Mouse (Mus musculus): ENCODE measurements around the gene Bri3bp. TPM values are rescaled to one million over a fixed set of nuclear protein-coding genes. Genes with fewer than 3 reads are reported as not detected.

The Bri3bp gene
- polyA plus RNA-seq, 1 experiment from 2014 or later: 36.5 TPM

DNA sequence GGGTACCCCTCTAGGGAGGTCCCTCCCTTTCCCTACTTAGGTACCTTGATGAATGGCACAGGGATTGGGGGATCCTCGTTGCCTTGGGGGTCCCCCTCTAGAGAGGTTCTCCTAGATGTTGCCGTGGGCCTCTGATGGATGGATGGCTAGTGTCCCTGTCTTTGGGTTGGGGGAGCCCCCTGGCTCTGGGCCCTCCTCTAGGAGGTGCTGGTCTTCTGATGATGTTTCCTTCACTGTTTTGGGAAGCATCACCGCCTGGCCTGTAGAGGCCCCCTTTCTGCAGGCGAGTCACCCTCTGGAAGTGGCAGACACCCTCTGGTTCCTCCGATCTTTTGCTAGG is 34.9 kb downstream of the Bri3bp start:
- peak overlapping the region; percentile 93 for H3K4me3 ChIP-seq
- H3K9ac ChIP-seq: peak overlapping the region; percentile 84
- H3K27me3 ChIP-seq: no peaks in the 10 kb centered on the region
- ATAC-seq (replicated peaks; ENCODE audit: insufficient number of reproducible peaks, insufficient read depth, low FRiP score, low read depth): peak; percentile 3; the same call in 1 of the 2 replicates
- no peaks in the 10 kb centered on the region for H3K36me3 ChIP-seq
- H3K4me1 ChIP-seq (replicated peaks): peaks cover 15% of the 10 kb centered on the region
- 19% methylated on average over 5 of the region's 5 CpGs for WGBS
- no peaks in the 10 kb centered on the region for H3K9me3 ChIP-seq (replicated peaks)
- no peak overlapping the region for H3K27ac ChIP-seq
- peak overlapping the region; percentile 98 for H3K4me2 ChIP-seq

DNA sequence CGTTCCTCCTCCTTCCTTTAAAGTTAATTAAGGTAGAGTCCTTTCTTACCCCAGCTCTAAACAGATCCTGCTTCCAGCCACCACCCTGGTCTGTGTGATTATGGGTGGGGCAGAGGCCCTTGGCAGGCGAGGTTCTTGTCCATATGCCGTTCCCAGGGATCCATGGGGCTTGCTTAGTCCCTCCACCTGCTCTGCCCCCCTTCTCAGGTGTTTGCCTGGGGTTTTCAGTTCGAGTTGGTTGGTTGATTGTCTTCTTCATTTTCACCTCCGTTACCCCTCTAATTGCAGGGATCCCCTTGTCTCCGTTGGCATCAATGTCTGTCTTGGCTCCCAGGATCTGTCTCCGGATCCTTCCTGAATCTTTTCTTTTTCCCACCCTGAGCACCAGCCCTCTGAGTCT is 35.4 kb downstream of the Bri3bp start:
- Histone ChIP-seq H3K27ac (no peak overlapping the region), H3K4me1 (replicated peaks) (peaks cover 15% of the 10 kb centered on the region), H3K9ac (no peak overlapping the region; the same call in 1 of the 2 replicates), H3K9me3 (replicated peaks) (no peaks in the 10 kb centered on the region), H3K27me3 (no peaks in the 10 kb centered on the region), H3K4me2 (peak overlapping the region; percentile 98), H3K4me3 (peak overlapping the region; percentile 93), H3K36me3 (no peaks in the 10 kb centered on the region)
- WGBS: 61% methylated on average over 7 of the region's 7 CpGs
- ATAC-seq (replicated peaks; ENCODE audit: insufficient number of reproducible peaks, insufficient read depth, low FRiP score, low read depth): no peak

DNA sequence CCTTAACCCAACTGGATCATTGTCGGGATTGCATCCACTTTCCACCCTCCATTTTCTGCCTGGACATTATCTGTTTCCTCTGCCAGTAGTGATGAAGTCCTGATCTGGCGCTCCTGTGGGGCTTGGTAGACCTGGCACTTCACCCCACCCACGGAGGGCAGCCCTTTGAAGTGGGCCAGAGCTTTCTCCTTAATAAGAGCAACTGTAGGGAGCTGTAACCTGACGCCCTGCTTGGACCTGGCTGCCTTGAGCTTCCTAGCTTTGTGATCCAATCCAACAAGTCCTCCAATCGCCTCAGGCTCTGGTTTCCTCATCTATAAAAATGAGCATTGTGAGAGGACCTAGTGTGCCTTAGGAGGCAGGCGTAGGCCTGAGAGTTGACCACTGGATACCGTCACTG is 36.2 kb downstream of the Bri3bp start:
- no peak overlapping the region for H3K9ac ChIP-seq
- ATAC-seq (replicated peaks; ENCODE audit: insufficient number of reproducible peaks, insufficient read depth, low FRiP score, low read depth): no peak
- WGBS: 60% methylated on average over 7 of the region's 7 CpGs

GRCm38 (mm10) chr5:125478037-125478436 is 36.7 kb downstream of the Bri3bp start:
- ATAC-seq (replicated peaks; ENCODE audit: insufficient number of reproducible peaks, insufficient read depth, low FRiP score, low read depth): no peak
- no peak overlapping the region for H3K27ac ChIP-seq
- H3K9me3 ChIP-seq (replicated peaks): no peaks in the 10 kb centered on the region
- no peak overlapping the region for H3K4me2 ChIP-seq
- no peaks in the 10 kb centered on the region for H3K27me3 ChIP-seq
- H3K4me3 ChIP-seq: no peak overlapping the region
- peaks cover 15% of the 10 kb centered on the region for H3K4me1 ChIP-seq (replicated peaks)
- no peak overlapping the region for H3K9ac ChIP-seq
- 0 out of 2 replicates have a peak, but pooled peaks cover 5% of the 10 kb centered on the region for H3K36me3 ChIP-seq
- WGBS: 80% methylated on average over 7 of the region's 7 CpGs

More for the DNA sequence above, 36.2 kb downstream of the Bri3bp start:
- Histone ChIP-seq H3K4me1 (replicated peaks) (peaks cover 15% of the 10 kb centered on the region), H3K9me3 (replicated peaks) (no peaks in the 10 kb centered on the region), H3K36me3 (no peaks in the 10 kb centered on the region), H3K4me3 (no peak overlapping the region), H3K4me2 (peak overlapping the region; percentile 98; the same call in 1 of the 2 replicates), H3K27ac (no peak overlapping the region), H3K27me3 (no peaks in the 10 kb centered on the region)

DNA sequence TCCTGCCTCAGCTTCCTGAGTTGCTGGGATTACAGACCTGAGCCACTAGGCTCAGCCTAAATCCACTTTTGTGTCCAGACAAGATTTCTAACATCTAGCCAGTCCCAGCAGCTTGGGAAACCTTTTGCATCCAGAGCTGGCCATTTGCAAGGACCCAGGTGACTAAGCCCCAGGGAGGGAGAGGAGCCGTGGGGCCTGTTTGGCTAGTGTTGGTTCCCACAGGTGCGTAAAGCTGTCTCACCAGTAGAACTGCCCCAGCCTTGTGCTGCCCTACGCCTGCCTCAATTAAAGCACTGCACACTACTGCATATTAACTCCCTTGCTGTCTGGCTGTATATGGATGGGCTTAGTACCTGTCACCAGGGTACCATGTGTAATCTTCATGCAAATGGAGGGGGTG is 38.0 kb downstream of the Bri3bp start:
- no peak overlapping the region for H3K27ac ChIP-seq
- peaks cover 7% of the 10 kb centered on the region; the same call in 1 of the 2 replicates for H3K36me3 ChIP-seq
- peaks cover 15% of the 10 kb centered on the region for H3K4me1 ChIP-seq (replicated peaks)
- WGBS: 95% methylated on average over 3 of the region's 3 CpGs
- H3K9me3 ChIP-seq (replicated peaks): no peaks in the 10 kb centered on the region
- ATAC-seq (replicated peaks; ENCODE audit: insufficient number of reproducible peaks, insufficient read depth, low FRiP score, low read depth): no peak
- H3K4me2 ChIP-seq: no peak overlapping the region
- no peaks in the 10 kb centered on the region for H3K27me3 ChIP-seq
- no peak overlapping the region for H3K9ac ChIP-seq
- H3K4me3 ChIP-seq: no peak overlapping the region

DNA sequence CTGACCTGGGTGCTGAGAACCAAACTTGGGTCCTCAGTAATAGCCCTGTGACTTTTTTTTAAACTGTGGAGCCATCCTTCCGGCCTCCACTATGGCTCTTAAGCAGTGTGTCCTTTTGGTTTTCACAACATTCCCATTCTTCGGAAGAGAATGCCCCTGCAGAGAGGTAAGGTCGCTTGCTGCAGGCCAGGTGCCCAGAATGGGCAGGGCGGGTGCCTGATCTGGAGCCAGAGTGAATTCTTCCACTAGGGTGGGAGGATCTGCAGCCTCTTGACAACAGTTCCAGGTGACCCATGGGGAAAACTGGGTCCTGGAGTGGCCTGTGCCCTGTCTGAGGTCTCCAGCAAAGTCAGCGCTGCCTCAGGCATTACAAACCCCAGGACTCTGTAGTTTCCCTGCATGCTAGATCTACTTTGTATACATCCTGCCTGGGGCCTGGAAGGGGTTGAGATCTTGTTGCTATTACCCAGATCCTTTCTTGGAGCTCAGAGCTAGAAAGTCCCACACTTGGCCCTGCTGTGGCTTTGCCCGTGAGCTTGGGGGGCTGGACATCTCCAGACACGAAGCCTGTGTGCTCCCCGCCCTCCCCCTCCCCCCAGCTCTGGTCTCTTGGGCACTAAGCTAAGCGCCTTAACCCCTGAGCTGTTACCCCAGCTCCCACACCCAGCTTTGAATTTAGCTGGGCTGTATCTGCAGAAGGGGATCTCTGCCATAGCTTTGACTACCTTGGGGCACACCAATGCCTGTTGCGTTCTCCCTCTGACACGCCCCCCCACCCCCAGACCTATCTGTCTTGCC is 39.3 kb downstream of the Bri3bp start:
- H3K4me2 ChIP-seq: no peak overlapping the region

GRCm38 (mm10) chr5:125482474-125482873 is 41.1 kb downstream of the Bri3bp start:
- ATAC-seq (replicated peaks; ENCODE audit: insufficient number of reproducible peaks, insufficient read depth, low FRiP score, low read depth): no peak
- Histone ChIP-seq H3K27ac (no peak overlapping the region), H3K9me3 (replicated peaks) (no peaks in the 10 kb centered on the region), H3K27me3 (no peaks in the 10 kb centered on the region), H3K4me1 (replicated peaks) (no peaks in the 10 kb centered on the region), H3K36me3 (peaks cover 7% of the 10 kb centered on the region; the same call in 1 of the 2 replicates), H3K9ac (no peak overlapping the region), H3K4me3 (no peak overlapping the region), H3K4me2 (no peak overlapping the region)
- WGBS: 92% methylated on average over 7 of the region's 7 CpGs

More for the DNA sequence above, 39.3 kb downstream of the Bri3bp start:
- Histone ChIP-seq H3K27ac (no peak overlapping the region), H3K4me3 (no peak overlapping the region), H3K27me3 (no peaks in the 10 kb centered on the region), H3K9ac (no peak overlapping the region), H3K9me3 (replicated peaks) (no peaks in the 10 kb centered on the region), H3K4me1 (replicated peaks) (peaks cover 15% of the 10 kb centered on the region), H3K36me3 (peaks cover 7% of the 10 kb centered on the region; the same call in 1 of the 2 replicates)
- no peak for ATAC-seq (replicated peaks; ENCODE audit: insufficient number of reproducible peaks, insufficient read depth, low FRiP score, low read depth)
- WGBS: 79% methylated on average over 11 of the region's 11 CpGs

DNA sequence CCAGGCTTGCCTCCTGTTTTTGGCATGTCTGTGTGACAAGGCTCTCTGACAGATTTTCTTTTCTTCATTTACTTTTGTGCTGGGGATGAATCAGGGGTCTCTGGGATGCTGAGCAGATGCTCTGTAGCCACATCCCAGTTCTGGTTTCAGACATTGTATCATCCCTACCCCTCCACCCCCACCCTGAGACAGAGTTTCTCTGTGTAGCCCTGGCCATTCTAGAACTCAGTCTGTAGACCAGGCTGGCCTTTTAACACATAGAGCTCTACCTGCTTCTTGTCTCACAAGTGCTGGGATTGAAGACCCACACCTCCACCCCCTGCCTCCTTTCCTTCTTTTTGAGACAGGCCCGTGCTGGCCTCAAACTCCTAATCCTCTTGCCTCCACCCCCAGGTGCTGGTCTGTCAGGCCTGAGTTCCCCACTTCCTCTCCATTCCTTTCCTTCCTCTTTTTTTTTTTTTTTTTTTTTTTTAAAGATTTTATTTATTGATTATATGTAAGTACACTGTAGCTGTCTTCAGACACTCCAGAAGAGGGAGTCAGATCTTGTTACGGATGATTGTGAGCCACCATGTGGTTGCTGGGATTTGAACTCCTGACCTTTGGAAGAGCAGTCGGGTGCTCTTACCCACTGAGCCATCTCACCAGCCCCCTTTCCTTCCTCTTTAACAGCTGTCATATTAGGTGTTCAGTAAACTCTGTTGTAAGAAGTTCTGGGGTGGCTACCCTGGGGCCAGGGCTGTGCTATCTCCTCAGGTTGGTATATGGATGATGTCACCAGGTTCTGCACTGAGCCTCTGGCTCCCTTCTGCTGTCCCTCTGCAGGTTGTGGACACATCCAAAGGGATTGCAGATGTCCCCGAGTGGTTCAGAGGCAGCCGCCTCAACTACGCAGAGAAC is 42.6 kb downstream of the Bri3bp start:
- Histone ChIP-seq H3K4me1 (replicated peaks) (peaks cover 7% of the 10 kb centered on the region; the same call in 1 of the 2 replicates), H3K9ac (no peak overlapping the region), H3K4me3 (no peak overlapping the region), H3K36me3 (peaks cover 7% of the 10 kb centered on the region; the same call in 1 of the 2 replicates), H3K27ac (no peak overlapping the region), H3K27me3 (no peaks in the 10 kb centered on the region), H3K4me2 (no peak overlapping the region), H3K9me3 (replicated peaks) (no peaks in the 10 kb centered on the region)
- no peak for ATAC-seq (replicated peaks; ENCODE audit: insufficient number of reproducible peaks, insufficient read depth, low FRiP score, low read depth)
- 81% methylated on average over 6 of the region's 6 CpGs for WGBS

DNA sequence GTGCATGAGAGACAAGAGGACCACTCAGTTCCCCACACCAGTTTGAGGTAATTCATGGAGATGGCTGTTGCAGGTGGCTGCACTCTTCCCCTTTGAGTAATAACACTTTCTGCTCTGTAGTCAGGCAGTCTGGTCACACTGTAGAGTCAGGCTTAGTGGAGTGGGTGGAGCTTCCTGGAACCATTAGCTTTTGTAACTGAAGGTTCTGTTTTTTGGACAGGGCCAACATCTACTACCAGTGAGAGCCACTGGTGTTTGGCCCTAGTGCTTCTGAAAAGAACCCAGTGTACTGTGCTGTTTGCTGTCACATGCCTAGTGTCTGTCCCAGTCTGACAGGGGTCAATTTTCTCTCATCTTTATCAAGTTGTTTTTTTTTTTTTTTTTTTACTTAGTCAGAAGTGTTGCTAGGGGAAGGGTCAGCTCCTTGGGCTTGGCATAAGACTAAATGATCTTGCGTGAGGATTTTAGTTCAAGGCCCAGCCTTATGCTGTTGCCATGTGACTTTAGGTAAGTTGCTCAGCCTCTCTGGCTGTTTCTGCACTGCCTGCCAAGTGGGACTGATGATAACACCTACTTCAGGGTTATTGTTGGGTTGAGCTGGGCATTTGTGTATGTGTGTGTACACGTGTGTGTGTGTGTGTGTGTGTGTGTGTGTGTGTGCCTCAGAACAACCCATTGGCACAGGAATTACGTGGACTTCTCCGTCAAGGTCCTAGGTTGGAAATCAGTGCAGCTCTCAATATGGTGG is 43.8 kb downstream of the Bri3bp start:
- Histone ChIP-seq H3K9ac (no peak overlapping the region), H3K27ac (no peak overlapping the region), H3K4me3 (no peak overlapping the region), H3K9me3 (replicated peaks) (no peaks in the 10 kb centered on the region), H3K4me2 (no peak overlapping the region), H3K27me3 (no peaks in the 10 kb centered on the region), H3K36me3 (peaks cover 10% of the 10 kb centered on the region; the same call in 1 of the 2 replicates), H3K4me1 (replicated peaks) (peaks cover 7% of the 10 kb centered on the region; the same call in 1 of the 2 replicates)
- no peak for ATAC-seq (replicated peaks; ENCODE audit: insufficient number of reproducible peaks, insufficient read depth, low FRiP score, low read depth)
- 82% methylated on average over 4 of the region's 4 CpGs for WGBS

GRCm38 (mm10) chr5:125486088-125486487 is 44.7 kb downstream of the Bri3bp start:
- 67% methylated on average over 1 of the region's 1 CpGs for WGBS
- H3K9ac ChIP-seq: no peak overlapping the region
- no peak overlapping the region for H3K4me3 ChIP-seq
- H3K36me3 ChIP-seq: peaks cover 10% of the 10 kb centered on the region; the same call in 1 of the 2 replicates
- no peak overlapping the region for H3K27ac ChIP-seq
- H3K9me3 ChIP-seq (replicated peaks): no peaks in the 10 kb centered on the region
- ATAC-seq (replicated peaks; ENCODE audit: insufficient number of reproducible peaks, insufficient read depth, low FRiP score, low read depth): no peak
- H3K27me3 ChIP-seq: no peaks in the 10 kb centered on the region
- H3K4me2 ChIP-seq: no peak overlapping the region
- H3K4me1 ChIP-seq (replicated peaks): peaks cover 7% of the 10 kb centered on the region; the same call in 1 of the 2 replicates

Data from heart, embryonic 15.5 days (tissue).